Mouse (Mus musculus) lung, embryonic 14.5 days (tissue): ENCODE results near the gene Lsm4. TPM values are rescaled to one million over a fixed set of nuclear protein-coding genes. Genes with fewer than 3 reads are reported as not detected.

Source experiments
- ATAC-seq: fragments of 200-750 bp; cut with Nextera tagmentation; 2 replicates; pipeline ENCODE4 v1.8.0; 2017; ENCODE audit warnings: mild to moderate bottlenecking, moderate TSS enrichment, moderate library complexity; ENCODE audit not compliant: insufficient read depth
- DNase-seq: peaks from one replicate; pipeline ENCODE4 v3.0.0-alpha.2; 2015
- H3K27ac ChIP-seq: fragments of 300-500 bp; sonication (generic); 2 replicates; pipeline ENCODE4 v1.5.1; 2014; ENCODE audit warnings: low read depth, mild to moderate bottlenecking, moderate library complexity
- H3K27me3 ChIP-seq: fragments of 300-500 bp; sonication (generic); 2 replicates; pipeline ENCODE4 v1.6.1; 2014; ENCODE audit warnings: low read length, control low read depth; ENCODE audit not compliant: insufficient read depth
- H3K36me3 ChIP-seq: fragments of 300-500 bp; sonication (generic); 2 replicates; pipeline ENCODE4 v1.6.1; 2014; ENCODE audit warnings: control low read depth; ENCODE audit not compliant: insufficient read depth
- H3K4me1 ChIP-seq: fragments of 300-500 bp; sonication (generic); 2 replicates; pipeline ENCODE4 v1.6.1; 2014; ENCODE audit warnings: antibody characterized with exemption, control low read depth; ENCODE audit not compliant: insufficient read depth
- H3K4me2 ChIP-seq: fragments of 300-500 bp; sonication (generic); 2 replicates; pipeline ENCODE4 v1.6.1; 2014; ENCODE audit warnings: mild to moderate bottlenecking
- H3K4me3 ChIP-seq: fragments of 300-500 bp; sonication (generic); 2 replicates; pipeline ENCODE4 v1.5.1; 2014; ENCODE audit warnings: low read depth, low read length
- H3K9ac ChIP-seq: fragments of 300-500 bp; sonication (generic); 2 replicates; pipeline ENCODE4 v1.6.1; 2014
- H3K9me3 ChIP-seq: fragments of 300-500 bp; sonication (generic); 2 replicates; pipeline ENCODE4 v1.6.1; 2016; ENCODE audit warnings: low read depth, low read length, control low read depth
- CTCF ChIP-seq: IDR thresholded peaks from 2 replicates; pipeline ENCODE4 v1.5.1; 2016; ENCODE audit warnings: antibody characterized with exemption, low read depth
- WGBS: fragments of 180-500 bp; shearing (Covaris S2); extraction: QIAGEN DNeasy Blood & Tissue Kit; methylation state at CpG from one replicate; pipeline ENCODE4 v1.1.7; 2014; 5-methylcytosine and 5-hydroxymethylcytosine counted together
- polyA plus RNA-seq: library from polyadenylated mRNA; unstranded; fragments of >200 nt; fragmentation: Nextera tagmentation; extraction: Ambion mirVana; gene quantifications from 2 replicates; pipeline ENCODE4 v1.2.1, GENCODE M21; 2014

Gene Lsm4
- polyA plus RNA-seq: 305 and 327 TPM in 2 replicates

DNA sequence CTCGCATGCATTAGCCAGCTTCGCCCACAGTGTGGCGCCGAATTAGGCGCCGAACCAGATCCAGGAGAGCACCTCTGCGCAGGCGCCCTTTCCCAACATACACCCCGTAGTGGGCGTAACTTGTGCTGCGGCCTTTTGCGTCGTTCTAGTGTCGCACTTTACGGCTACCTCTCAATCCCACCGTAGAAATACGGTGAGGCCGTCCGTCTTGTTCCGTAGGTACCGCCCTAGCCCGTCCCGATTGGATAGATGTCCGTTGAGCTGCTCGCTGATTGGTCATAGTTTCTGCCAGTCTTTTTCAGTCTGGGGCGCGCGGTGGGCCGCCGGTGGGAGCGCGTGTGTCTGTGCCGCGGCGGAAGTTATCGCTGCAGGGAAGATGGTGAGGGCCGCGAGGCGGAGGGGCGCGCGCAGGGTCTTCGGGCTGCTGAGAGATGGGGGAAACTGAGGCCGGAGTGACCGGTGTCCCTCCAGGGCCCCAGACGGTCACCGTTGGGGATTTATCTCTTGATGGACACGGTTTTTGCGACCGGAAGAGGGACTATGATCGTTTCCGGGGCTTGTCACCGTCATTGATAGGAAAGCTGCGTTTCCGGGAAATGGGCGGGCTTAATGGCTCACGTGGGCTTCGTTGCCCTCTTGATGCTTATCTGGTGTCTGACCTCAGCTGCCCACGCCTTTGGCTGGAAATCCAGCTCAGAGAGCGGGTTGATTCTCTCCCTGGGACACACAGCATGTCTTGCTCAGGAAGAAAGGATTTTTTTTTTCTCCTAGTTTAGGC lies at the start of gene Lsm4:
TSS of gene Lsm4 (plus strand) at position 170 of the 778 bp plus-strand sequence.
- ATAC-seq: peak; percentile 97
- peak within 1 kb of the TSS; percentile 79 for H3K9ac ChIP-seq
- DNase-seq: peak; percentile 100
- H3K4me3 ChIP-seq: peak within 1 kb of the TSS; percentile 68
- peak; percentile 85 for TF ChIP-seq CTCF
- H3K27me3 ChIP-seq: no peaks in the 10 kb centered on the region
- WGBS: under 1% methylated on average over 60 of the region's 60 CpGs
- H3K4me2 ChIP-seq: peak within 1 kb of the TSS; percentile 93
- H3K36me3 ChIP-seq: peaks cover 15% of the 10 kb centered on the region
- H3K27ac ChIP-seq: peak within 1 kb of the TSS; percentile 95
- H3K4me1 ChIP-seq: peaks cover 10% of the 10 kb centered on the region
- no peaks in the 10 kb centered on the region for H3K9me3 ChIP-seq

DNA sequence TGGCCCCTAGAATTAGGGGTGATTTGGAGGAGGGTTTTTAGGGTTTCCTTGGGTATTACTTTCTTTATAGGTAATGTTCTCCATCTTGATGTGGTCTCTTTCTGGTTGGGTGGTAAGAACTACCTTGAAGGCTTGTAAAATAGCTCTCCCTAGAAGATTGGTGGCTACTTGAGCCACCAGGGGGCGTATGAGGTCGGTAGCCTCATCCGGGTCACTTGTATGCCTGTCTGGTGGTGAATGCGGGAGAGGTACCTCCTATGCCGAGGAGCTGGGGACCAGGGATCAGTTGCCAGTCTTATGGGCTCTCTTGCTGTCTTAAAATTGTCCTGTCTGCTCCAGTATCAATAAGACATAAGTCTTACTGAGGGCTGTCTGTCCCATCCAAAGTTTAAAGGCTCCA lies 47.9 kb upstream of the Lsm4 start:
- no peak overlapping the region for H3K9ac ChIP-seq

DNA sequence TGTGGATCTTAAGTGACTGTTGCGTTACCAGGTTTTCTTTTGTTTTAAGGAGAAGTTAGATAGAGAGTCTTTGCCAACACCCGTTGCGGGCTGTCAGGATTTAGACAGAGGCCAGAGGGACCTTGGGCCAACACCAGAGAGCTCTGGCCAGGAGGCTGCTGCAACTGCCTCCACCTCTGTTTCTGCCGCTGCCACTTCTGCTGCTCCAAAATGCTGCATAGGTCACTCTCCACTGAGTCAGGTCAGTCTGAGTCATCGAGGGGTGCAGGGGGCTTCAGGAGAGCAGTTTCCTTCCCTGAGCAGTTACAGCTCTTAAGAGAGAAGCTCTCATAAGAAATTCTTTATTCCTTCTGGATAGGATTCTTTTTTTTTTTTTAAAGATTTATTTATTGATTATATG lies 46.0 kb upstream of the Lsm4 start:
- Histone ChIP-seq H3K27me3 (0 out of 2 replicates have a peak, but pooled peaks cover 7% of the 10 kb centered on the region), H3K4me1 (peaks cover 4% of the 10 kb centered on the region; the same call in 1 of the 2 replicates), H3K4me2 (no peak overlapping the region), H3K9ac (no peak overlapping the region), H3K27ac (no peak overlapping the region), H3K4me3 (no peak overlapping the region), H3K9me3 (no peaks in the 10 kb centered on the region), H3K36me3 (no peaks in the 10 kb centered on the region)
- no peak for DNase-seq
- no peak for ATAC-seq
- TF ChIP-seq CTCF: no peak
- 83% methylated on average over 5 of the region's 5 CpGs for WGBS

More for the DNA sequence above, 47.9 kb upstream of the Lsm4 start:
- no peaks in the 10 kb centered on the region for H3K27me3 ChIP-seq
- no peak overlapping the region for H3K4me3 ChIP-seq
- no peak overlapping the region for H3K27ac ChIP-seq
- no peaks in the 10 kb centered on the region for H3K9me3 ChIP-seq
- TF ChIP-seq CTCF: peak; percentile 71
- WGBS: 14% methylated on average over 5 of the region's 5 CpGs
- no peaks in the 10 kb centered on the region for H3K36me3 ChIP-seq
- H3K4me1 ChIP-seq: no peaks in the 10 kb centered on the region
- peak overlapping the region; percentile 25; the same call in 1 of the 2 replicates for H3K4me2 ChIP-seq
- ATAC-seq (no peak), DNase-seq (peak; percentile 83)

DNA sequence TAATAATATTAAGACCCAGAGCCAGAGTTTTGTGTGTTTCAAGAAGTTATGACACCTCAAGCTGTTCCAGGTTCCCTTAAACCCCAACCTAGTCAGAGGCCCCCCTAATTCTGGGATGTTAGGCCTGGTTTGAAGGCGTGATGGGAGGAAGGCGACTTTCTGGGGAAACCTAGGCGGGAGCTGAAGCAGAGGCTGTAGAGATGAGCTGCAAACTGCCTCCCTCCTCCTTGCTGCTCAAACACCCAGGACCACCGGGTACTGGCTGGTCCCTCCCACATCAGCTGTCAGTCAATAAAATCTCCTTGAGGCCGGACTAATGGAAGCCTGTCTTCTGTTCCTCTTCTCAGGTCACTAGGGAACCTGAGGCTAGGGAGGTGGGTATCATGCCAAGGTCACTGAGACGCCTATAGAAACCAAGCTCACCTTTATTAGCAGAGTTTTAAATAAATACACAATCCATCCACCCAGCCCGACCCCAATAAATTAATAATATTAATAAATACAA lies 44.0 kb upstream of the Lsm4 start:
- Histone ChIP-seq H3K36me3 (no peaks in the 10 kb centered on the region), H3K9me3 (no peaks in the 10 kb centered on the region), H3K4me3 (peak overlapping the region; percentile 46), H3K4me1 (peaks cover 6% of the 10 kb centered on the region; the same call in 1 of the 2 replicates), H3K27me3 (0 out of 2 replicates have a peak, but pooled peaks cover 10% of the 10 kb centered on the region), H3K27ac (peak overlapping the region; percentile 43; the same call in 1 of the 2 replicates), H3K4me2 (peak overlapping the region; percentile 68), H3K9ac (peak overlapping the region; percentile 51; the same call in 1 of the 2 replicates)
- ATAC-seq: no peak
- 50% methylated on average over 7 of the region's 7 CpGs for WGBS
- no peak for DNase-seq
- TF ChIP-seq CTCF: no peak

DNA sequence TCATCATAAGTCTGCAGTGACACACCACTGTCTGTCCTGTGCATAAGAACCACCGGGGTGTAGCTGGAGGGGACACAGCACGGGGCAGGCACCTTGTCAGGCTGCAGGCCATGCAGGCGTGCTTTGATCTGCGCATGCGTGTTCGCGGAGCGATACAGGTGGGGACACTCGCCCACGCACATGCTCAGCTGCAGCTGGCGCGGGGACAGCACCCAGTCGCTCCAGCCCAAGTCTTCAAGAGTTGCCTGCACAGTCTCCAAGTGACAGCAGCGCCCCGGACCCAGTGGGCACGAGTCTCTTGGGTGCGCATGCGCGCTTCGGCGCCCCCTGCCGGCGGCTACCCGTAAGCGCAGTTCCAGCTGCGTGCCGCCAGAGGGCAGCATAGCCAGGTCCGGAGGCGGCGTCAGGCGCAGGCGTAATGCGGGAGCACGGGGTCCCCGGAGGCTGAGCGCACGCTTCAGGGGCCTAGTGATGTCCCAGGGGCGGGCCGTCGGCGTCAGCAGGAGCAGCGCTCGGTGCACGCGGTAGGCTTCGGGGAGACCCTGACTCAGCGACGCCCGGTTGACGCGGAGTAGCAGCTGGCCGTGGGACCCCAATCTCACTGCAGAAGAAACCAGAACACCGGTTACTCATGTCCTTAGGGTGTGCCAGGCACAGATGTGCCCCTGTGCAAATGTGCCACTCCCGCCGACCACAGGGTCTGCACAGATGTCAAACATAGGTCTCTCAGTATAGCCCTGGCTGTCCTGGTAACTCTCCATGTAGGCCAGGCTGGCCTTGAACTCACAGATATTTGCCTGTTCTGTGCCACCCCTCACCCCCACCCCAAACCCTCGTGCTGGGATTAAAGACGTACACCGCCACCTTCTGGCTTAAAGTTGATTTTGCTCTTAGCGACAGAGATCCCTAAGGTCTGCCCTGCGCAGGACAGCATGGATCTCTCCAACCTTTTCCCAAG lies 43.2 kb upstream of the Lsm4 start:
- H3K36me3 ChIP-seq: no peaks in the 10 kb centered on the region
- H3K9ac ChIP-seq: peak overlapping the region; percentile 51
- H3K4me1 ChIP-seq: peaks cover 10% of the 10 kb centered on the region; the same call in 1 of the 2 replicates
- ATAC-seq (peak; percentile 94), DNase-seq (peak; percentile 93)
- peak; percentile 100 for TF ChIP-seq CTCF
- H3K4me3 ChIP-seq: peak overlapping the region; percentile 46
- H3K4me2 ChIP-seq: peak overlapping the region; percentile 68
- H3K9me3 ChIP-seq: no peaks in the 10 kb centered on the region
- WGBS: under 1% methylated on average over 60 of the region's 60 CpGs
- 0 out of 2 replicates have a peak, but pooled peaks cover 10% of the 10 kb centered on the region for H3K27me3 ChIP-seq
- H3K27ac ChIP-seq: peak overlapping the region; percentile 43

DNA sequence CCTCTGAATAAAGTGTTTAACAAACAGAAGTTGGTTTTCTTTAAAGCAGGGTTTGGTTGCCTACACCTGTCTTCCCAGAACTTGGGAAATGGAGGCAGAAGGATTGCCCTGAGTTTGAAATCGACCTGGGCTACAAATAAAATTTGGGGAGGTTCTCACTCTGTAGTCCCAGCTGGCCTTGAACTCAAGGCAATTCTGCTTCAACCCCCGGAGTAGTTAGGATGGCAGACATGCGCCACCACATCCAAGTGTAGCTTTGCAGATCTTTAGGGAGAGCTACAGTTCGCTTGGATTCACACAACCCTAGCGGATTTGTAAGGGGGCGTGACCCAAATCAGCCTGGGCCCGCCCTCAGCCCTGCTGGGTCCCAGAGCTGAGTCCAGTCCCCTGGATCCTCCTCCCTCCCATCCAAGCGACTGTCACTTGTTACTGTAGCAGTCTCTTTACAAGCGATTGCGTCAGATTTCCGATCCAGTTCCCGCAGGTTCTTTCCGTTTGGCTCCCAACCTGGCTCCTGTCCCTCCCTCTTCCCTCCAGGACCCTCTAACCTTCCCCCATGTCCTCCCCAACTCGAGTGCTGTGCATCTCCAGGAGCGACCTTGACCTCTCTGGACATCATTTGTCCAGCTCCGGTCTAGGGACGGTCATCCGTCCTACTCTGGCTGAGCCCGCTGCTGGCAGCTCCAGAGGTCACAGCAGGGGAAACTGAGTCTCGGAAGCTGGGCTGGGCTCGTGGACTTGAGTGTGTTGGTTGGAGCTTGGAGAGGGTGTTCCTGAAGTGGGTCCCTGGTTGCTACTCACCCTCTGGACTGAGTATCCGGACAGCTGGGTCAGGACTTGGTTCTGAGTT lies 42.3 kb upstream of the Lsm4 start:
- Histone ChIP-seq H3K27me3 (0 out of 2 replicates have a peak, but pooled peaks cover 10% of the 10 kb centered on the region), H3K4me3 (peak overlapping the region; percentile 8; the same call in 1 of the 2 replicates), H3K27ac (no peak overlapping the region), H3K9ac (0 out of 2 replicates have a peak overlapping the region, but pooled peaks have one; percentile 6), H3K4me2 (peak overlapping the region; percentile 68), H3K4me1 (peaks cover 10% of the 10 kb centered on the region; the same call in 1 of the 2 replicates), H3K9me3 (no peaks in the 10 kb centered on the region), H3K36me3 (no peaks in the 10 kb centered on the region)
- ATAC-seq (peak; percentile 51), DNase-seq (peak; percentile 82)
- WGBS: 13% methylated on average over 22 of the region's 22 CpGs
- no peak for TF ChIP-seq CTCF
